15 mouse cellular contexts compared by ENCODE assay signal in genomic region chr7:114747596-114747995, GRCm38 (mm10). TPM values are rescaled to one million over a fixed set of nuclear protein-coding genes. Genes with fewer than 3 reads are reported as not detected.
DNase-seq lines count a peak whose midpoint lies in the region; ATAC-seq and TF ChIP-seq lines count a peak whose summit lies in the region.
"Had no signal": no experiment of that assay in that cellular context is flagged by ENCODE, and none has a peak within 500 bp of the region (broad histone marks: within the 10 kb centered on the region; RNA-seq: fewer than 3 reads in every experiment).

No protein-coding gene starts in this region.

- no peak for TF ChIP-seq EP300 in heart, adult 2 months (IDR thresholded peaks at IDR 0.05; ENCODE audit: insufficient read depth, low read depth, low read length)

- intact Hi-C loops in heart, adult 2 months (cut with DNase I), result no loop called here

- DNase-seq in heart, adult 11 months, result peak; percentile 80
- DNase-seq in heart, adult 2 months, result no peak
- DNase-seq in midbrain, embryonic 10.5 days (ENCODE audit: low spot score), result no peak
- DNase-seq in embryo, embryonic 9.5 days (ENCODE audit: extremely low spot score), result peak; percentile 12
- DNase-seq in layer of hippocampus, postnatal 36 days, result peak; percentile 21 to 35
- DNase-seq: adrenal gland, adult 2 months; forebrain, postnatal 0 days; liver, postnatal 0 days; right cerebral cortex, postnatal 4 days had no signal

- 75% methylated on average over 3 of the region's 3 CpGs for WGBS in heart, adult 2 months
- 62% methylated on average over 3 of the region's 3 CpGs for whole genome bisulfite sequencing in midbrain, embryonic 10.5 days
- WGBS in midbrain, embryonic 15.5 days, result 73% methylated on average over 3 of the region's 3 CpGs

- TF ChIP-seq POLR2A in heart, adult 2 months (IDR thresholded peaks at IDR 0.05; ENCODE audit: insufficient read depth, low read depth, low read length), result no peak

- no peak for TF ChIP-seq CTCF in heart, adult 2 months (IDR thresholded peaks at IDR 0.05)

- no peak overlapping the region for H3K4me3 ChIP-seq in heart, adult 2 months
- no peak overlapping the region for H3K4me3 ChIP-seq in midbrain, embryonic 10.5 days
- no peak overlapping the region for H3K4me3 ChIP-seq in midbrain, embryonic 15.5 days
- H3K4me3 ChIP-seq: hindbrain, embryonic 15.5 days; kidney, embryonic 15.5 days; limb, embryonic 12.5 days had no signal

- H3K27ac ChIP-seq in heart, adult 2 months, result no peak overlapping the region
- H3K27ac ChIP-seq in midbrain, embryonic 10.5 days (replicated peaks), result 0 out of 2 replicates have a peak overlapping the region, but pooled peaks have one; percentile 33
- H3K27ac ChIP-seq in midbrain, embryonic 15.5 days, result no peak overlapping the region
- H3K27ac ChIP-seq: hindbrain, embryonic 15.5 days; kidney, embryonic 15.5 days; limb, embryonic 12.5 days; macrophage had no signal

- no peaks in the 10 kb centered on the region for H3K79me2 ChIP-seq in heart, adult 2 months (replicated peaks; ENCODE audit: control insufficient read depth, insufficient read depth, low read length)

- no peaks in the 10 kb centered on the region for H3K9me3 ChIP-seq in midbrain, embryonic 10.5 days (replicated peaks)
- H3K9me3 ChIP-seq in midbrain, embryonic 15.5 days, result no peaks in the 10 kb centered on the region
- H3K9me3 ChIP-seq: hindbrain, embryonic 15.5 days; kidney, embryonic 15.5 days; limb, embryonic 12.5 days had no signal

- no peak overlapping the region for H3K4me2 ChIP-seq in midbrain, embryonic 15.5 days
- H3K4me2 ChIP-seq: hindbrain, embryonic 15.5 days; kidney, embryonic 15.5 days; limb, embryonic 12.5 days had no signal

- H3K36me3 ChIP-seq in heart, adult 2 months (ENCODE audit: control insufficient read depth, insufficient read depth, low read length), result no peaks in the 10 kb centered on the region
- no peaks in the 10 kb centered on the region for H3K36me3 ChIP-seq in midbrain, embryonic 10.5 days
- no peaks in the 10 kb centered on the region for H3K36me3 ChIP-seq in midbrain, embryonic 15.5 days (replicated peaks)
- H3K36me3 ChIP-seq: hindbrain, embryonic 15.5 days; kidney, embryonic 15.5 days; limb, embryonic 12.5 days had no signal

- H3K4me1 ChIP-seq in heart, adult 2 months (ENCODE audit: control insufficient read depth, insufficient read depth, low read length), result no peaks in the 10 kb centered on the region
- H3K4me1 ChIP-seq in midbrain, embryonic 10.5 days, result peaks cover 23% of the 10 kb centered on the region
- H3K4me1 ChIP-seq in midbrain, embryonic 15.5 days, result peaks cover 11% of the 10 kb centered on the region

- no peaks in the 10 kb centered on the region for H3K27me3 ChIP-seq in heart, adult 2 months (ENCODE audit: control insufficient read depth, insufficient read depth, low read length)
- H3K27me3 ChIP-seq in midbrain, embryonic 10.5 days (ENCODE audit: low read depth, poor library complexity, severe bottlenecking), result peaks cover 27% of the 10 kb centered on the region
- no peaks in the 10 kb centered on the region for H3K27me3 ChIP-seq in midbrain, embryonic 15.5 days (replicated peaks)

- no peak for ATAC-seq in midbrain, embryonic 15.5 days (replicated peaks)
- no peak for ATAC-seq in CD4-positive, CD25-positive, alpha-beta regulatory T cell, adult 4 months
- ATAC-seq: forebrain, postnatal 0 days; liver, postnatal 0 days had no signal

- H3K9ac ChIP-seq in heart, adult 2 months (ENCODE audit: low read depth, low read length), result no peak overlapping the region
- no peak overlapping the region for H3K9ac ChIP-seq in midbrain, embryonic 15.5 days
- H3K9ac ChIP-seq: forebrain, postnatal 0 days; hindbrain, embryonic 15.5 days; kidney, embryonic 15.5 days; limb, embryonic 12.5 days; liver, postnatal 0 days had no signal

RNA-seq across cellular contexts. Expression of gene Insc, which starts 4.1 kb away (rescaled TPM):
- under 1 TPM; 0.16 to 0.25 TPM for total RNA-seq in heart, adult 2 months (2021)
- polyA plus RNA-seq in heart, adult 2 months (2012; rRNA removed), result 0.64 and 1.00 TPM in 2 replicates
- polyA plus RNA-seq in midbrain, embryonic 10.5 days (2016; fragmentation: Nextera tagmentation; extraction: Ambion mirVana), result 2.0 and 2.4 TPM in 2 replicates
- polyA plus RNA-seq in midbrain, embryonic 15.5 days (2015; fragmentation: Nextera tagmentation; extraction: Ambion mirVana), result 1.3 and 2.5 TPM in 2 replicates
- total RNA-seq in layer of hippocampus, postnatal 36 days (2021), result 1 to 10 TPM; 4.2 to 6.1 TPM
- not detected for polyA plus RNA-seq in CD4-positive, CD25-positive, alpha-beta regulatory T cell, adult 4 months (2017; shearing (Covaris generic))
- polyA plus RNA-seq: macrophage had no signal

RNA-seq across cellular contexts. Expression of gene Calcb, which starts 29.2 kb away (rescaled TPM):
- under 1 TPM; 0.23 to 0.52 TPM for total RNA-seq in heart, adult 2 months (2021)
- polyA plus RNA-seq in heart, adult 2 months (2012; rRNA removed), result 0.61 and 0.78 TPM in 2 replicates
- not detected in 2 replicates for polyA plus RNA-seq in midbrain, embryonic 10.5 days (2016; fragmentation: Nextera tagmentation; extraction: Ambion mirVana)
- polyA plus RNA-seq in midbrain, embryonic 15.5 days (2015; fragmentation: Nextera tagmentation; extraction: Ambion mirVana), result 0.18 TPM in 1 of 2 replicates, not detected in the other
- total RNA-seq in layer of hippocampus, postnatal 36 days (2021), result not detected
- not detected for polyA plus RNA-seq in CD4-positive, CD25-positive, alpha-beta regulatory T cell, adult 4 months (2017; shearing (Covaris generic))
- total RNA-seq: adrenal gland, adult 2 months; forebrain, postnatal 0 days had no signal
- polyA plus RNA-seq: adrenal gland, adult 2 months; forebrain, postnatal 0 days; limb, embryonic 12.5 days; liver, postnatal 0 days; macrophage had no signal

Comparison
In these comparisons a context has a peak if more than half of its experiments do, and no peak if none do; other contexts are left out.
1. DNase-seq: peak in heart, adult 11 months (single experiment), embryo, embryonic 9.5 days (single experiment) and layer of hippocampus, postnatal 36 days (2 of 2); none in heart, adult 2 months (0 of 2) and midbrain, embryonic 10.5 days (single experiment).